Mouse (Mus musculus) liver, adult 2 months (tissue): ENCODE measurements around the gene Rtf1. TPM values are rescaled to one million over a fixed set of nuclear protein-coding genes. Genes with fewer than 3 reads are reported as not detected.

Source experiments
- DNase-seq: peaks from one replicate; pipeline ENCODE4 v3.0.0-alpha.2; 2011; ENCODE audit warnings: low read depth, low spot score; ENCODE audit errors: extremely low read depth
- H3K27ac ChIP-seq: fragments of 200-500 bp; replicated peaks from 2 replicates; pipeline ENCODE4 v1.5.1; 2012; ENCODE audit warnings: low read depth, mild to moderate bottlenecking, control low read depth, inconsistent platforms, low read length; ENCODE audit not compliant: insufficient read depth
- H3K27me3 ChIP-seq: fragments of 200-500 bp; 2 replicates; pipeline ENCODE4 v1.6.1; 2012; ENCODE audit warnings: mild to moderate bottlenecking, moderate library complexity, low read length, inconsistent platforms; ENCODE audit not compliant: control insufficient read depth, insufficient read depth
- H3K36me3 ChIP-seq: fragments of 200-500 bp; 2 replicates; pipeline ENCODE4 v1.6.1; 2012; ENCODE audit warnings: low read length, inconsistent platforms; ENCODE audit not compliant: control insufficient read depth, insufficient read depth
- H3K4me1 ChIP-seq: fragments of 200-500 bp; 2 replicates; pipeline ENCODE4 v1.6.1; 2011; ENCODE audit warnings: low read length; ENCODE audit not compliant: control insufficient read depth, insufficient read depth
- H3K4me3 ChIP-seq: fragments of 200-500 bp; 2 replicates; pipeline ENCODE4 v1.5.1; 2011; ENCODE audit warnings: low read depth, mild to moderate bottlenecking, control low read depth, low read length, moderate library complexity; ENCODE audit not compliant: insufficient read depth
- H3K79me2 ChIP-seq: fragments of 200-500 bp; 2 replicates; pipeline ENCODE4 v1.6.1; 2012; ENCODE audit warnings: inconsistent platforms, mild to moderate bottlenecking, low read length, moderate library complexity; ENCODE audit not compliant: control insufficient read depth, insufficient read depth
- H3K9ac ChIP-seq: fragments of 200-500 bp; 2 replicates; pipeline ENCODE4 v1.6.1; 2012; ENCODE audit warnings: low read depth, mild to moderate bottlenecking, control low read depth, inconsistent platforms, low read length
- CTCF ChIP-seq: fragments of 200-500 bp; IDR thresholded peaks from 2 replicates; pipeline ENCODE4 v1.5.1; 2011; ENCODE audit warnings: low read depth, low read length, control low read depth
- POLR2A ChIP-seq: fragments of 200-500 bp; IDR thresholded peaks from 2 replicates; pipeline ENCODE4 v1.6.1; 2011; ENCODE audit warnings: low read length, control low read depth; ENCODE audit not compliant: insufficient read depth; ENCODE audit errors: extremely low read depth
- WGBS: fragments of 180-500 bp; shearing (Covaris S2); methylation state at CpG from one replicate; pipeline ENCODE4 v1.1.7; 2018; 5-methylcytosine and 5-hydroxymethylcytosine counted together
- polyA plus RNA-seq: library from polyadenylated mRNA; depleted of rRNA; stranded (reverse); fragments of >200 nt; gene quantifications from 2 replicates; pipeline ENCODE4 v1.2.3, GENCODE M21; 2012; rRNA removed
- total RNA-seq: library from RNA; depleted of rRNA; stranded (reverse); fragments of >200 nt; gene quantifications from 2 replicates; pipeline ENCODE4 v1.2.3, GENCODE M21; 2014; rRNA removed

The Rtf1 gene
- total RNA-seq = 5.4 and 5.6 TPM in 2 replicates
- 4.4 and 5.2 TPM in 2 replicates for polyA plus RNA-seq

- TF ChIP-seq POLR2A = peak; percentile 70
- no peak for TF ChIP-seq CTCF
- H3K79me2 ChIP-seq = peaks cover 21% of the 10 kb centered on the region
- no peaks in the 10 kb centered on the region for H3K27me3 ChIP-seq
- H3K36me3 ChIP-seq = 0 out of 2 replicates have a peak, but pooled peaks cover 2% of the 10 kb centered on the region
- H3K4me1 ChIP-seq = peaks cover 3% of the 10 kb centered on the region; the same call in 1 of the 2 replicates
- under 1% methylated on average over 58 of the region's 58 CpGs for WGBS
- H3K4me3 ChIP-seq = peak within 1 kb of the TSS; percentile 89
- peak within 1 kb of the TSS; percentile 92 for H3K27ac ChIP-seq
- peak; percentile 70 for DNase-seq
- H3K9ac ChIP-seq = peak within 1 kb of the TSS; percentile 94
Observed at GRCm38 (mm10) chr2:119674525-119675214, at the start of gene Rtf1. TSS of gene Rtf1 (plus strand) at chr2:119675068.

- no peak for DNase-seq
- H3K4me1 ChIP-seq = no peaks in the 10 kb centered on the region
- no peak overlapping the region for H3K9ac ChIP-seq
- no peak overlapping the region for H3K27ac ChIP-seq
- H3K4me3 ChIP-seq = no peak overlapping the region
- no peaks in the 10 kb centered on the region for H3K36me3 ChIP-seq
- H3K27me3 ChIP-seq = no peaks in the 10 kb centered on the region
- WGBS = 86% methylated on average over 1 of the region's 1 CpGs
- no peaks in the 10 kb centered on the region for H3K79me2 ChIP-seq
- no peak for TF ChIP-seq POLR2A
- no peak for TF ChIP-seq CTCF
Observed at GRCm38 (mm10) chr2:119636781-119637180, 38.1 kb upstream of the Rtf1 start.

- no peak for TF ChIP-seq CTCF
- TF ChIP-seq POLR2A = no peak
- no peak overlapping the region for H3K4me3 ChIP-seq
- H3K9ac ChIP-seq = no peak overlapping the region
- no peak overlapping the region for H3K27ac ChIP-seq
- no peaks in the 10 kb centered on the region for H3K36me3 ChIP-seq
- H3K27me3 ChIP-seq = no peaks in the 10 kb centered on the region
- no peaks in the 10 kb centered on the region for H3K4me1 ChIP-seq
- H3K79me2 ChIP-seq = no peaks in the 10 kb centered on the region
- WGBS = 98% methylated on average over 5 of the region's 5 CpGs
- no peak for DNase-seq
Observed at GRCm38 (mm10) chr2:119641214-119641912, 33.5 kb upstream of the Rtf1 start.

GRCm38 (mm10) chr2:119644254-119644653 lies 30.6 kb upstream of the Rtf1 start:
- 83% methylated on average over 5 of the region's 5 CpGs for WGBS
- H3K4me3 ChIP-seq = no peak overlapping the region
- TF ChIP-seq POLR2A (no peak), CTCF (no peak)
- no peaks in the 10 kb centered on the region for H3K27me3 ChIP-seq
- no peaks in the 10 kb centered on the region for H3K79me2 ChIP-seq
- no peak for DNase-seq
- H3K27ac ChIP-seq = no peak overlapping the region
- H3K36me3 ChIP-seq = no peaks in the 10 kb centered on the region
- no peaks in the 10 kb centered on the region for H3K4me1 ChIP-seq
- H3K9ac ChIP-seq = no peak overlapping the region

- peak; percentile 79 for DNase-seq
- H3K4me3 ChIP-seq = peak within 1 kb of the TSS; percentile 99
- peaks cover 5% of the 10 kb centered on the region for H3K4me1 ChIP-seq
- H3K36me3 ChIP-seq = peaks cover 13% of the 10 kb centered on the region
- 1% methylated on average over 44 of the region's 44 CpGs for WGBS
- H3K27ac ChIP-seq = peak within 1 kb of the TSS; percentile 85
- peaks cover 2% of the 10 kb centered on the region; the same call in 1 of the 2 replicates for H3K79me2 ChIP-seq
- TF ChIP-seq POLR2A (no peak), CTCF (no peak)
- peak within 1 kb of the TSS; percentile 98 for H3K9ac ChIP-seq
- no peaks in the 10 kb centered on the region for H3K27me3 ChIP-seq
Observed at GRCm38 (mm10) chr2:119662220-119663182, 12.4 kb upstream of the Rtf1 start, which contains the start of gene Ndufaf1. TSS of gene Ndufaf1 (minus strand) at chr2:119662827.
